Mouse (Mus musculus): Measurements from ENCODE around the gene Krtap5-5. TPM values are rescaled to one million over a fixed set of nuclear protein-coding genes. Genes with fewer than 3 reads are reported as not detected.
"Not testable (repeated sequence)": the region's sequence is repeated elsewhere in the genome, so short reads cannot be mapped to it uniquely, and the experiment has no call there.

Krtap5-5 gene
- not detected in 2 replicates for polyA plus RNA-seq (2015; fragmentation: Nextera tagmentation; extraction: Ambion mirVana)

DNA sequence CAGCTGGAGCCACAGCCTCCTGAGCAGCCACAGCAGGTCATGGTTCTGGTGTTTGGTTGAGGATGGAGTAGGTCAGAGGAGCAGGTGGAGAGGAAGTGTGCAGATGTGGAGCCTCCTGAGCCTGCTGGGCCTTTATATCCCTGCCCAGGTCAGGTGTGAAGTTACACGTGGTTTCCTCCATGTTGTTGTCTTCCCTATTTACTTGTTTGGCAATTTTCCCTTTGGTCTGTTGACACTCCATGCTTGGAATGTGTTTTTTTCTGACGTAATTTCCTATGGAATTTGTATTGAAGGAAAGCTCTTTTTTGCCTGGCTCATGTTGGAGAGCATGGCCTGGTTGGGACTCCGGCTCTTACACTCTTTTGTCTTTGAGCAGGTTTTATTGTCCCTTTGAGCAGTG lies at the start of gene Krtap5-5:
Gene Krtap5-5 (minus strand): TSS at position 101 of the 400 bp plus-strand sequence.
- ATAC-seq (ENCODE audit: low read depth); H3K36me3 ChIP-seq; H3K27ac ChIP-seq (replicated peaks); H3K4me3 ChIP-seq; H3K4me1 ChIP-seq (replicated peaks); H3K4me2 ChIP-seq; H3K9me3 ChIP-seq; H3K27me3 ChIP-seq; H3K9ac ChIP-seq: not testable (repeated sequence)
- WGBS, result 36% methylated on average over 3 of the region's 3 CpGs

DNA sequence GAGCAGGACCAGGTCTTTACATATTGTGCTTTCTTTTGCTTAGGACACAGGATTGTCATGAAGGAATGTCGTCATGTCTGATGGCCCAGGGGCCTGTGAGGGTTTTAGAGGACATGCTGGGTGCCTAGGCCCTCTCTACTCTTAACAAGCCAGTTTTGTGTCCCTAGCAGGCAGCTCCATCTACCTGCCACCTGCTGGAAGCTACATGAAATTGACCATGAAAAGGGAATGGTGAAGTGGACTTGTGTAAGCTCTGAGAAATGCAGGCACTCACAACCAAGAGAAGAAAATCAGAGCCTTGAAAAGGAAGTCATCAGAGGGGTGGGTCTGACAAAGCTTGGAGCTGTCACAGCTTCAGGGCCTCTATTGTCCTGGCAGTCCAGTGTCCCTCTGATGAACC lies 49.5 kb upstream of the Krtap5-5 start:
- Histone ChIP-seq H3K27me3 (peaks cover 20% of the 10 kb centered on the region), H3K4me1 (replicated peaks) (peaks cover 11% of the 10 kb centered on the region; the same call in 1 of the 2 replicates)
- 74% methylated on average over 1 of the region's 1 CpGs for WGBS
- not testable (repeated sequence) for H3K9ac ChIP-seq; H3K27ac ChIP-seq (replicated peaks); H3K4me2 ChIP-seq; H3K36me3 ChIP-seq; ATAC-seq (ENCODE audit: low read depth); H3K9me3 ChIP-seq; H3K4me3 ChIP-seq

DNA sequence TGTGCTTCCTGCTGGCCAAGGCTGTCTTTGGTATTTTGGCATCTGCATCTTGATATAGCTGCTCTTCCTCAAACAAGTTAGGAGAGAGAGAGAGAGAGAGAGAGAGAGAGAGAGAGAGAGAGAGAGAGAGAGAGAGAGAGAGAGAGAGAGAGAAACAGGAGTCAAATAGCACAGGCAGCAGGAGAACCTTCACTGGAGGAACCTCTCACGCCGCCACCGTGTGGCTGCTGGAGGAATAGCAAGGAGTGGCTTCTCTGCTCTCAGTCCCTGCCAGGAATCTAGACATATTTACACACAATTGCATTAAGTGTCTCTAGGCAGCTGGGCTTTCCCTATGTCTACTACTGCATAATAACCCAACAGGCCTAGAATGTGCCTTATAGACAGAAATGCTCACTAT lies 48.4 kb upstream of the Krtap5-5 start:
- ATAC-seq (ENCODE audit: low read depth), result peak; percentile 56; the same call in 1 of the 2 replicates

DNA sequence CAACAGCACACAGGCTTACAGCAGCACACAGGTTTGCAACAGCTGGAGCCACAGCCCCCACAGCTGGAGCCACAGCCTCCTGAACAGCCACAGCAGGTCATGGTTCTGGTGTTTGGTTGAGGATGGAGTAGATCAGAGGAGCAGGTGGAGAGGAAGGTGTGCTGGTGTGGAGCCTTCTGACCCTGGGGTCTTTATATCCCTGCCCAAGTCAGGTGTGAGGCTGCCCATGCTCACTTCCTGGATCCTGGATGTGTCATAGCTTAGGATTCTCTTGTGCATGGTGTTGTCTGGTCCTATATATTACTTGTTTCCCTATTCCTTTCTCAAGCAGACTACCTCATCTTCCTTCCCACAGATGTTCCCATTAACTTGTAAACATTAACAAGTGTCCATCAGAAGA lies 44.5 kb upstream of the Krtap5-5 start, which contains the start of gene Gm4559:
Gene Gm4559 (minus strand): TSS at position 101 of the 400 bp plus-strand sequence.
- ATAC-seq (ENCODE audit: low read depth); H3K4me3 ChIP-seq; H3K36me3 ChIP-seq; H3K4me2 ChIP-seq; H3K9me3 ChIP-seq; H3K9ac ChIP-seq; H3K27me3 ChIP-seq; H3K27ac ChIP-seq (replicated peaks); H3K4me1 ChIP-seq (replicated peaks): not testable (repeated sequence)

More for the DNA sequence above, 48.4 kb upstream of the Krtap5-5 start:
- H3K4me3 ChIP-seq; H3K9ac ChIP-seq; H3K27ac ChIP-seq (replicated peaks); H3K4me2 ChIP-seq; H3K9me3 ChIP-seq; H3K36me3 ChIP-seq; H3K4me1 ChIP-seq (replicated peaks): not testable (repeated sequence)
- 0% methylated on average over 3 of the region's 3 CpGs for WGBS
- peaks cover 14% of the 10 kb centered on the region for H3K27me3 ChIP-seq

DNA sequence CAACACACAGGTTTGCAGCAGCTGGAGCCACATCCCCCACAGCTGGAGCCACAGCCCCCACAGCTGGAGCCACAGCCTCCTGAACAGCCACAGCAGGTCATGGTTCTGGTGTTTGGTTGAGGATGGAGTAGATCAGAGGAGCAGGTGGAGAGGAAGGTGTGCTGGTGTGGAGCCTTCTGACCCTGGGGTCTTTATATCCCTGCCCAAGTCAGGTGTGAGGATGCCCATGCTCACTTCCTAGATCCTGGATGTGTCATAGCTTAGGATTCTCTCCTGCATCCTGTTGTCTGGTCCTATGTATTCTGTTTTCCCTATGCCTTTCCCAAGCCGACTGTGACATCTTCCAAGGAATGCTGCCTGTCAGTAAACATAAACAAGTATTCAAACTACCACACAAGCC lies 28.5 kb upstream of the Krtap5-5 start, which contains the start of gene Gm2431:
Gene Gm2431 (minus strand): TSS at position 101 of the 400 bp plus-strand sequence.
- not testable (repeated sequence) for H3K4me1 ChIP-seq (replicated peaks)

DNA sequence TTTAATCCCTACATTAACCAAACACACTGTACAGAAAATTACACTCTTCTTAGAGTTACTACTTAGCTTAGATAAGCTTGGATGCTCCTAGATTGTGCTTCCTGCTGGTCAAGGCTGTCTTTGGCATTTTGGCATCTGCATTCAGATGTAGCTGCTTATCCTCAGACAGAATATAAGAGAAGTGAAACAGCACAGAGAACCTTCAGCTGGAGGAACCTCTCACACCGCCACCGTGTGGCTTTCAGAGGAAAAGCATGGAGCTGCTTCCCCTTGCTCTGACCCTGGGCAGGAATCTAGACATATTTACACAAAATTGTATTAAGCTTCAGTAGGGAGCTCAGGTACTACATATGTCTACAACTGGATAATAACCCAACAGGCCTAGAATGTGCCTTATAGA lies 25.7 kb upstream of the Krtap5-5 start:
- Histone ChIP-seq H3K4me1 (replicated peaks) (no peaks in the 10 kb centered on the region), H3K36me3 (no peaks in the 10 kb centered on the region), H3K9me3 (no peaks in the 10 kb centered on the region), H3K4me2 (no peak overlapping the region), H3K4me3 (no peak overlapping the region), H3K27ac (replicated peaks) (no peak overlapping the region), H3K27me3 (no peaks in the 10 kb centered on the region; the same call in 1 of the 2 replicates), H3K9ac (no peak overlapping the region)
- ATAC-seq (ENCODE audit: low read depth), result peak; percentile 59; the same call in 1 of the 2 replicates
- 4% methylated on average over 2 of the region's 2 CpGs for whole genome bisulfite sequencing

More for the DNA sequence above, 28.5 kb upstream of the Krtap5-5 start, which contains the start of gene Gm2431:
- H3K27me3 ChIP-seq; H3K4me3 ChIP-seq; H3K4me2 ChIP-seq; H3K9ac ChIP-seq; H3K9me3 ChIP-seq; H3K36me3 ChIP-seq; ATAC-seq (ENCODE audit: low read depth); H3K27ac ChIP-seq (replicated peaks): not testable (repeated sequence)
- 86% methylated on average over 1 of the region's 1 CpGs for WGBS

DNA sequence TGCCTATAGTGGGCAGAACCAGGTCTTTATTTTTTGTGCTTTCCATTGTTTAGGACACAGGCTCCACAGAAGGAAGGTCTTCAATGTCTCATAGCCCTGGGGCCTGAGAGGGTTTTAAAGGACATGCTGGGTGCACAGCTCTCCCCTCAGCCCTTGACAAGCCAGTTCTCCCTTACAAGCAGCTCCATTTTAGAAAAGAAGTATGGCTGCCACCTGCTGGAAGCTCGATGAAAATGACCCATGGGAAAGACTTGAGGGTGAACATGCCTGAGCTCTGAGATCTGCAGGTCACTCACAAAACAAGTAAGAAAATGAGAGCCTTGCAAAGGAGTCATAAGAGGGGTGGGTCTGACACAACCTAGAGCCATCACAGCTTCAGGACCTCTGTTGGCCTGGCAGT lies 20.1 kb upstream of the Krtap5-5 start:
- no peak for ATAC-seq (ENCODE audit: low read depth)
- H3K9me3 ChIP-seq, result no peaks in the 10 kb centered on the region
- no peaks in the 10 kb centered on the region for H3K36me3 ChIP-seq
- WGBS, result 0% methylated on average over 1 of the region's 1 CpGs
- H3K27ac ChIP-seq (replicated peaks), result no peak overlapping the region
- H3K4me1 ChIP-seq (replicated peaks), result no peaks in the 10 kb centered on the region
- H3K9ac ChIP-seq, result no peak overlapping the region
- H3K27me3 ChIP-seq, result no peaks in the 10 kb centered on the region; the same call in 1 of the 2 replicates
- no peak overlapping the region for H3K4me3 ChIP-seq
- no peak overlapping the region for H3K4me2 ChIP-seq

DNA sequence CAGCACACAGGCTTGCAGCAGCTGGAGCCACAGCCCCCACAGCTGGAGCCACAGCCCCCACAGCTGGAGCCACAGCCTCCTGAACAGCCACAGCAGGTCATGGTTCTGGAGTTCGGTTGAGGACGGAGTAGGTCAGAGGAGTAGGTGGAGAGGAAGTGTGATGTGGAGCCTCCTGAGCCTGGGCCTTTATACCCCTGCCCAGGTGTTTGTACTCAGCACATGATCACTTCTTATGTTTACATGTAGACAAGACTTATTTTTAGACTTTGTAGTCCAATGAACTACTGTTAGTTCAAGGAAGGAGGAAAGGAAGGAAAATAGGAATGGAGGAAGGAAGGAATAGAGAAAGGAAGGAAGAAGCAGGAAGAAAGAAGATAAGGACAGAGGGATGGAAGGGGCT lies 11.2 kb upstream of the Krtap5-5 start, which contains the start of gene Gm40460:
Gene Gm40460 (minus strand): TSS at position 101 of the 400 bp plus-strand sequence.
- Histone ChIP-seq H3K4me3 (no peak within 1 kb of the TSS), H3K9me3 (no peaks in the 10 kb centered on the region), H3K9ac (no peak within 1 kb of the TSS), H3K4me2 (no peak within 1 kb of the TSS), H3K27ac (replicated peaks) (no peak within 1 kb of the TSS), H3K27me3 (no peaks in the 10 kb centered on the region), H3K36me3 (no peaks in the 10 kb centered on the region), H3K4me1 (replicated peaks) (no peaks in the 10 kb centered on the region)
- no peak for ATAC-seq (ENCODE audit: low read depth)
- WGBS, result 52% methylated on average over 2 of the region's 2 CpGs

DNA sequence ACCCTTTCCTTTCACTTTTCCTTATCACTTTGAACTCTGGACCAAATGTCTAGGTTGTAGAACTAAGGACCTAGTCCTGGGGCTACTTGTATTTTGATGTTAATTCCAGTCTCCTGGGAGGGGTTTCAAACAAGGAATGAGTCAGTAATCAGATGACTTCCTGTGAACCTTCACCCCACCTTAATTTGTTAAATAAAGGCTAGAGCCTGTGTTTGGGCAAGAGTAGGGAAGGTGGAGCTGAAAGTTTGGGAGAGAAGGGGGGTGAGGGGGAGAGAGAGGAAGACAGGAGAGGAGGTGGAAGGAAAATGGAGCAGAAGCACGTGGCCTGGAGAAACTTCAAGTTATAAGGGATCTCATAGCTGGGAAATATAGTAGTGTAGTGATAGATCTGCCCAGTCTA lies 1.8 kb upstream of the Krtap5-5 start:
- no peak overlapping the region for H3K4me2 ChIP-seq
- H3K4me1 ChIP-seq (replicated peaks), result no peaks in the 10 kb centered on the region
- H3K36me3 ChIP-seq, result no peaks in the 10 kb centered on the region
- no peak for ATAC-seq (ENCODE audit: low read depth)
- H3K27ac ChIP-seq (replicated peaks), result no peak overlapping the region
- H3K27me3 ChIP-seq, result no peaks in the 10 kb centered on the region
- WGBS, result 50% methylated on average over 1 of the region's 1 CpGs
- no peak overlapping the region for H3K9ac ChIP-seq
- H3K4me3 ChIP-seq, result no peak overlapping the region
- peaks cover 11% of the 10 kb centered on the region; the same call in 1 of the 2 replicates for H3K9me3 ChIP-seq

DNA sequence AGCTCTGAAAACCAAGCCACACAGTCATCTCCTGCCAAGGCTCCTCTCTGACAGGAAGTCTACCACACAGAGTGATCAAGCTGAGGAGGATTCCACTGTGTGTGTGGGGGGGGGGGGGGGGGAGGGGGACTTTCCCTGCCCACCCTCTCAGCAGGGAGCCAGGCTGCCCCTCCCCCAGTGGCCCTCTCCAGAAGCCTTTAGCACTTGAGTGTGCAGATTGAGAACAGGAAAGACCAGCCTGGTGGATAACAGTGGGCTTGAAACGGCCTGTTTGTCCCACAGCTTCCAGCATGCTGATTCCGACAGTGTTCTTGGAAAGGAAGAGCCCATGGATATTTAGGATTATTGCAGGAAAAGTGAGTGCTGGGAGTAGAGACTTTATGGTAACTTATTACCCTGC lies 5.3 kb downstream of the Krtap5-5 start:
- Histone ChIP-seq H3K27ac (replicated peaks) (no peak overlapping the region), H3K4me3 (no peak overlapping the region), H3K36me3 (no peaks in the 10 kb centered on the region), H3K9me3 (no peaks in the 10 kb centered on the region), H3K4me1 (replicated peaks) (no peaks in the 10 kb centered on the region), H3K9ac (no peak overlapping the region), H3K4me2 (no peak overlapping the region), H3K27me3 (no peaks in the 10 kb centered on the region)
- WGBS, result 51% methylated on average over 2 of the region's 2 CpGs
- no peak for ATAC-seq (ENCODE audit: low read depth)

DNA sequence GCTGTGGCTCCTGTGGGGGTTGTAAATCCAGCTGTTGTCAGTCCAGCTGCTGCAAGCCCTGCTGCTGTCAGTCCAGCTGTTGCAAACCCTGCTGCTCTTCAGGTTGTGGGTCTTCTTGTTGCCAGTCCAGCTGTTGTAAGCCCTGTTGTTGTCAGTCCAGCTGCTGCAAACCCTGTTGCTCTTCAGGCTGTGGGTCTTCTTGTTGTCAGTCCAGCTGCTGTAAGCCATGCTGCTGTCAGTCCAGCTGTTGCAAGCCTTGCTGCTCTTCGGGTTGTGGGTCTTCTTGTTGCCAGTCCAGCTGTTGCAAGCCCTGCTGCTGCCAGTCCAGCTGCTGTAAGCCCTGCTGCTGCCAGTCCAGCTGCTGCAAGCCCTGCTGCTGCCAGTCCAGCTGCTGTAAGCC lies 17.6 kb downstream of the Krtap5-5 start:
- H3K9ac ChIP-seq; H3K4me3 ChIP-seq; H3K27me3 ChIP-seq; H3K36me3 ChIP-seq; H3K9me3 ChIP-seq; H3K4me2 ChIP-seq; ATAC-seq (ENCODE audit: low read depth); H3K27ac ChIP-seq (replicated peaks); H3K4me1 ChIP-seq (replicated peaks): not testable (repeated sequence)
- WGBS, result 57% methylated on average over 1 of the region's 1 CpGs

DNA sequence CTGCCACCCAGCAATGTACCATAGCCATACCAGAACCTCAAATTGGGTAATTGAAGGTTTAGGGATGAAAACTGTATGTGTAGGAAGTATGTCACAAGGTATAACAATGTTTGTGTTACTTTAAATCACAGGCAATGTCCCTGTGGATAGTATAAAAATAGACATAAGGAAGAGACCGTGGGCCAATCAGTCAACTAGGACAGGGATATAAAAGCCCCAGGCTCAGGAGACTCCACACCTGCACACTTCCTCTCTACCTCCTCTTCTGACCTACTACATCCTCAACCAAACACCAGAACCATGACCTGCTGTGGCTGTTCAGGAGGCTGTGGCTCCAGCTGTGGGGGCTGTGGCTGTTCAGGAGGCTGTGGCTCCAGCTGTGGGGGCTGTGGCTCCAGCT lies 18.2 kb downstream of the Krtap5-5 start, which contains the start of gene Gm7579:
Gene Gm7579 (plus strand): TSS at position 301 of the 400 bp plus-strand sequence.
- Histone ChIP-seq H3K27ac (replicated peaks) (no peak within 1 kb of the TSS), H3K4me1 (replicated peaks) (no peaks in the 10 kb centered on the region), H3K9me3 (no peaks in the 10 kb centered on the region), H3K4me3 (no peak within 1 kb of the TSS), H3K4me2 (no peak within 1 kb of the TSS), H3K9ac (no peak within 1 kb of the TSS), H3K27me3 (no peaks in the 10 kb centered on the region), H3K36me3 (no peaks in the 10 kb centered on the region)
- ATAC-seq (ENCODE audit: low read depth), result no peak
- 73% methylated on average over 1 of the region's 1 CpGs for WGBS

DNA sequence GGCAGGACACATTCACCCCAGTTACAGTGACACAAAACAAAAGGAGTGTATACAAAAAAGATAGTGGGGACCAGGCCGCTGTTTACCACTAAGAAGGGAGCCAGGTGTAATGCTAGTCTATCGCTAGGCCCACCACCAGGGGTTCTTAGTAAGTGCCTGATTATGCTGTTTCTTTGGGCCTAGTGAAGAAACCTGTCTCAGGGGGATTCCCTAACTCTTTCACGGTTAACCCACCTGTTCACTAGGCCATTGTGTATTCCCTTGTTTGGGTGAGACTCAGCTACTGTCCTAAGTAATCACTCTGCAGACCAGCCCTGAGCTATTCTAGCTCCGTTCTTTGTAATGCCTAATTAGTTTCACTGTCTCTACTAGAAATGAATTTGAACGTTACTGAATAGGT lies 22.9 kb downstream of the Krtap5-5 start:
- not testable (repeated sequence) for H3K9ac ChIP-seq; ATAC-seq (ENCODE audit: low read depth); H3K4me1 ChIP-seq (replicated peaks); H3K27ac ChIP-seq (replicated peaks); H3K4me3 ChIP-seq; H3K4me2 ChIP-seq; H3K9me3 ChIP-seq; H3K36me3 ChIP-seq; H3K27me3 ChIP-seq
- WGBS, result 80% methylated on average over 5 of the region's 5 CpGs

All from neural tube, embryonic 13.5 days (tissue).